In the genomic region with DNA sequence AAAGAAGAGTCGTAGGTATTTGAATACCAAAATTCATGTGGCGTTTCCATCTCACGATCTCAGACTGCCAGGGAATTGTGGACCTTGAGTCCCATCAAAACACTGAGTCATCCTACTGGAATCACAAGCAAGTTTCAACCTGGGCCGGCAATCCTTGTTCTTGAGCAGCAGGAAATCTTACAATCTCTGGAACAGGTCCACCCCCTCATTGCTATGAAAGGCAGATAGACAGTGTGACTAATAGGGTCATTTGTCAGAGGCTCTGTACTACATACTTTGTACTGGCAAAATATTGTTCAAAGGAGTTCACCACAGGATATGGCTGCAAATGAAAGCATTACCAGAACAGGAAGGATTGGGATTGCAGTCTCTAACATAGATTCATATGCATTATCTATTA, we compare ENCODE assay signal across 20 mouse cellular contexts. TPM values are rescaled to one million over a fixed set of nuclear protein-coding genes. Genes with fewer than 3 reads are reported as not detected.
DNase-seq lines count a peak whose midpoint lies in the region; ATAC-seq and TF ChIP-seq lines count a peak whose summit lies in the region.
"Had no signal": no experiment of that assay in that cellular context is flagged by ENCODE, and none has a peak within 500 bp of the region (broad histone marks: within the 10 kb centered on the region; RNA-seq: fewer than 3 reads in every experiment).

No protein-coding gene starts in this region.

- DNase-seq in kidney, postnatal 0 days (ENCODE audit: low spot score), result peak; percentile 21
- DNase-seq in MN1 (ENCODE audit: low spot score) (peak; percentile 37), Patski (ENCODE audit: low read depth, low spot score) (peak; percentile 54)
- no peak for DNase-seq in cerebellum, adult 9-11 months
- no peak for DNase-seq in gastrocnemius, postnatal 14 days
- no peak for DNase-seq in layer of hippocampus, postnatal 25 days (ENCODE audit: extremely low spot score in 1 of 2, low spot score in 1 of 2)
- DNase-seq: cerebellum, adult 8-10 months; heart, postnatal 10 days; liver; right cerebral cortex, postnatal 14 days; thymus, postnatal 36 days had no signal

- H3K9ac ChIP-seq in kidney, postnatal 0 days (ENCODE audit: low read depth, low read length), result no peak overlapping the region
- no peak overlapping the region for H3K9ac ChIP-seq in kidney, embryonic 15.5 days
- H3K9ac ChIP-seq in intestine, embryonic 15.5 days, result no peak overlapping the region
- H3K9ac ChIP-seq: embryonic facial prominence, embryonic 13.5 days; midbrain, embryonic 12.5 days; neural tube, embryonic 12.5 days had no signal

- no peaks in the 10 kb centered on the region for H3K27me3 ChIP-seq in kidney, postnatal 0 days (ENCODE audit: insufficient read depth, low read length)
- H3K27me3 ChIP-seq in kidney, embryonic 15.5 days, result no peaks in the 10 kb centered on the region
- peaks cover 7% of the 10 kb centered on the region for H3K27me3 ChIP-seq in Patski
- H3K27me3 ChIP-seq in intestine, embryonic 15.5 days (replicated peaks), result no peaks in the 10 kb centered on the region
- H3K27me3 ChIP-seq: embryonic facial prominence, embryonic 13.5 days; midbrain, embryonic 12.5 days; neural tube, embryonic 12.5 days had no signal

- H3K4me3 ChIP-seq in kidney, postnatal 0 days (replicated peaks; ENCODE audit: low read depth, low read length), result no peak overlapping the region
- no peak overlapping the region for H3K4me3 ChIP-seq in kidney, embryonic 15.5 days (replicated peaks)
- no peak overlapping the region for H3K4me3 ChIP-seq in intestine, embryonic 15.5 days (replicated peaks)
- H3K4me3 ChIP-seq: embryonic facial prominence, embryonic 13.5 days; midbrain, embryonic 12.5 days; neural tube, embryonic 12.5 days had no signal

- no peaks in the 10 kb centered on the region for H3K4me1 ChIP-seq in kidney, postnatal 0 days (replicated peaks; ENCODE audit: insufficient read depth, low read length)
- H3K4me1 ChIP-seq in kidney, embryonic 15.5 days, result no peaks in the 10 kb centered on the region
- no peaks in the 10 kb centered on the region for H3K4me1 ChIP-seq in intestine, embryonic 15.5 days (replicated peaks)
- H3K4me1 ChIP-seq: embryonic facial prominence, embryonic 13.5 days; midbrain, embryonic 12.5 days; neural tube, embryonic 12.5 days had no signal

- H3K4me2 ChIP-seq in kidney, postnatal 0 days (ENCODE audit: low read length), result no peak overlapping the region
- no peak overlapping the region for H3K4me2 ChIP-seq in kidney, embryonic 15.5 days
- no peak overlapping the region for H3K4me2 ChIP-seq in intestine, embryonic 15.5 days (replicated peaks)
- H3K4me2 ChIP-seq: embryonic facial prominence, embryonic 13.5 days; heart, embryonic 11.5 days; midbrain, embryonic 12.5 days; neural tube, embryonic 12.5 days had no signal

- no peak for TF ChIP-seq CTCF in kidney, postnatal 0 days (IDR thresholded peaks at IDR 0.05; ENCODE audit: low read depth)
- no peak for TF ChIP-seq CTCF in Patski (IDR thresholded peaks at IDR 0.05)

- intact Hi-C loops in gastrocnemius, postnatal 14 days (cut with DNase I; ENCODE audit: low total_unique reads), result no loop called here

- no peaks in the 10 kb centered on the region for H3K36me3 ChIP-seq in kidney, postnatal 0 days (ENCODE audit: insufficient read depth, low read length)
- no peaks in the 10 kb centered on the region for H3K36me3 ChIP-seq in kidney, embryonic 15.5 days
- H3K36me3 ChIP-seq in intestine, embryonic 15.5 days, result no peaks in the 10 kb centered on the region
- H3K36me3 ChIP-seq: embryonic facial prominence, embryonic 13.5 days; midbrain, embryonic 12.5 days; neural tube, embryonic 12.5 days had no signal

- in situ Hi-C loops in Patski (cut with MboI; ENCODE audit: low pct_unique_long_range_greater_than_20kb), result no loop called here

- H3K27ac ChIP-seq in kidney, postnatal 0 days, result no peak overlapping the region
- no peak overlapping the region for H3K27ac ChIP-seq in kidney, embryonic 15.5 days
- no peak overlapping the region for H3K27ac ChIP-seq in intestine, embryonic 15.5 days
- H3K27ac ChIP-seq: embryonic facial prominence, embryonic 13.5 days; midbrain, embryonic 12.5 days; neural tube, embryonic 12.5 days had no signal

- CTCF ChIA-PET in Patski (lab: Charles Lee), result no interaction called here

- WGBS in kidney, postnatal 0 days, result 56% methylated on average over 4 of the region's 4 CpGs
- WGBS in kidney, embryonic 15.5 days, result 67% methylated on average over 4 of the region's 4 CpGs
- 75% methylated on average over 4 of the region's 4 CpGs for WGBS in intestine, embryonic 15.5 days

- H3K9me3 ChIP-seq in kidney, postnatal 0 days (replicated peaks; ENCODE audit: low read length), result no peaks in the 10 kb centered on the region
- no peaks in the 10 kb centered on the region for H3K9me3 ChIP-seq in kidney, embryonic 15.5 days (replicated peaks)
- H3K9me3 ChIP-seq in intestine, embryonic 15.5 days, result no peaks in the 10 kb centered on the region
- H3K9me3 ChIP-seq: embryonic facial prominence, embryonic 13.5 days; midbrain, embryonic 12.5 days; neural tube, embryonic 12.5 days had no signal

- no peak for ATAC-seq in kidney, postnatal 0 days (replicated peaks; ENCODE audit: low FRiP score, low read depth)
- ATAC-seq in kidney, embryonic 15.5 days (replicated peaks; ENCODE audit: low FRiP score), result no peak
- peak; percentile 64 for ATAC-seq in Patski
- ATAC-seq in intestine, embryonic 15.5 days, result 0 out of 2 replicates have a peak, but pooled peaks have one; percentile 15
- ATAC-seq: forebrain, embryonic 16.5 days; inflammation-experienced regulatory T-cells, adult 6 months; lung, postnatal 0 days had no signal

- POLR2A ChIA-PET in Patski (lab: Charles Lee), result no interaction called here

RNA-seq across cellular contexts. Expression of a gene that starts 13.2 kb away (rescaled TPM):
- polyA plus RNA-seq in kidney, postnatal 0 days (2015; fragmentation: Nextera tagmentation; extraction: Ambion mirVana), result 0.20 and 0.24 TPM in 2 replicates
- 0.19 and 0.29 TPM in 2 replicates for polyA plus RNA-seq in kidney, embryonic 15.5 days (2015; fragmentation: Nextera tagmentation; extraction: Ambion mirVana)
- 1.2 TPM for polyA plus RNA-seq in Patski (2021)
- 0.14 and 0.27 TPM in 2 replicates for polyA plus RNA-seq in intestine, embryonic 15.5 days (2015; fragmentation: Nextera tagmentation; extraction: Ambion mirVana)
- under 1 TPM; 0.27 to 0.41 TPM for total RNA-seq in gastrocnemius, postnatal 14 days (2021)
- 10 to 100 TPM; 23.0 to 28.7 TPM for total RNA-seq in layer of hippocampus, postnatal 25 days (2021)

Comparison
In these comparisons a context has a peak if more than half of its experiments do, and no peak if none do; other contexts are left out.
1. ATAC-seq: peak in Patski (single experiment) and intestine, embryonic 15.5 days (single experiment); none in kidney, postnatal 0 days (single experiment) and kidney, embryonic 15.5 days (single experiment).
2. DNase-seq: peak in kidney, postnatal 0 days (single experiment), MN1 (single experiment) and Patski (single experiment); none in cerebellum, adult 9-11 months (single experiment), gastrocnemius, postnatal 14 days (single experiment) and layer of hippocampus, postnatal 25 days (0 of 2).